Mouse (Mus musculus) erythroblast, embryonic 14.5 days (primary cell): Measurements from ENCODE around the gene Postn.

Experiments
- GATA1 ChIP-seq: IDR thresholded peaks from 2 replicates; pipeline ENCODE4 v1.6.1; 2012; ENCODE audit warnings: low read length, inconsistent platforms, mixed read lengths
- TAL1 ChIP-seq: IDR thresholded peaks from 3 replicates; pipeline ENCODE4 v1.6.1; 2012; ENCODE audit warnings: low read length, inconsistent platforms, mixed read lengths

DNA sequence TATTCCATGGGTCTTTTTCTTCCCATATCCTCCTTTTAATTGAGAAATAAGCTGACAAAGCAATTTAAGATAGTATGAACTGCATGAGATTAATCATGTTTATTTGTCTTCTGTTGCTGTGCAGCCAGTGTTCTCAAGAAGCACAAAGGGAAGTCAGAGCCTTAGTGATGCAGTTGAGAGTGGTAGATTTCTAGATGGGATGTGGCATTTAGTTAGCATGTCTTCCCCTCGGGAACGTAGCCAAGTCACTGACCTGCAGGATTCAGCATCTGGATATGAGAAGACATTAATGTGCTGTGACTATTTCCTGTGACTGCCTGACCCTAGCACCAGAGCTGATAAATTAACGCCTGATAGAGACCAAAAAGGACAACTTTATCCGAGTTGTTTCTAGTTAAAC is 19.1 kb downstream of the Postn start:
- TF ChIP-seq GATA1, result no peak
- no peak for TF ChIP-seq TAL1
